Mouse (Mus musculus) ovary, postnatal 14 days (tissue): ENCODE results near the gene Olfr775.

ENCODE experiments used
- DNase-seq: peaks from one replicate; pipeline ENCODE4 v3.0.0; 2022; ENCODE audit warnings: low spot score

Olfr775 gene

GRCm38 (mm10) chr10:129248112-129248511 is at the start of gene Olfr775:
Gene Olfr775 (plus strand): TSS chr10:129248412.
- no peak for DNase-seq

GRCm38 (mm10) chr10:129230737-129231136 is 17.5 kb upstream of the Olfr775 start:
- DNase-seq = no peak

- no peak for DNase-seq
These were observed 12.3 kb upstream of the Olfr775 start, which contains the start of gene Olfr774 for GRCm38 (mm10) chr10:129235904-129236303. Gene Olfr774 (plus strand): TSS chr10:129236204.

- no peak for DNase-seq
These were observed 10.6 kb downstream of the Olfr775 start, which contains the start of gene Olfr776 for GRCm38 (mm10) chr10:129258827-129259226. Gene Olfr776 (plus strand): TSS chr10:129259127.

GRCm38 (mm10) chr10:129271081-129271535 is 22.9 kb downstream of the Olfr775 start, which contains the start of gene Olfr777:
Gene Olfr777 (minus strand): TSS chr10:129271485.
- no peak for DNase-seq
